Mouse (Mus musculus): ENCODE measurements at regions not wholly inside any gene's neighbourhood (a gene's known extent, or its start where the extent isn't known, plus 50 kb on each side); places are given as distances from the start of the nearest gene placed in this dataset.

GRCm38 (mm10) chr2:133906269-133906668 lies 354.3 kb downstream of the Bmp2 start:
- no peak overlapping the region for H3K4me2 ChIP-seq (ENCODE audit: low read depth, low read length)
- no peak for ATAC-seq (ENCODE audit: low read depth)
- no peaks in the 10 kb centered on the region for H3K4me1 ChIP-seq (ENCODE audit: control insufficient read depth, low read depth, low read length)
- no peaks in the 10 kb centered on the region for H3K27me3 ChIP-seq (ENCODE audit: control insufficient read depth, insufficient read depth, low read depth, low read length)
- H3K27ac ChIP-seq (ENCODE audit: low read length): no peak overlapping the region
- H3K36me3 ChIP-seq (ENCODE audit: control insufficient read depth, insufficient read depth): no peaks in the 10 kb centered on the region
- no peaks in the 10 kb centered on the region for H3K9me3 ChIP-seq (replicated peaks; ENCODE audit: control insufficient read depth, low read length)
- no peak overlapping the region for H3K4me3 ChIP-seq (ENCODE audit: low read depth, low read length)
- H3K9ac ChIP-seq (ENCODE audit: low read depth, low read length): no peak overlapping the region
- WGBS (ENCODE audit: insufficient replicate concordance): 65% methylated on average over 6 of the region's 6 CpGs

Data from liver, embryonic 16.5 days (tissue).